Mouse (Mus musculus): ENCODE measurements around the gene Tmem107.

- TF ChIP-seq EP300 (IDR thresholded peaks at IDR 0.05): no peak
- TF ChIP-seq CTCF (IDR thresholded peaks at IDR 0.05): no peak
Observed at GRCm38 (mm10) chr11:69089616-69090290, 19.1 kb downstream of the Tmem107 start.
